ENCODE assay signal across 9 mouse cellular contexts in the genomic region with DNA sequence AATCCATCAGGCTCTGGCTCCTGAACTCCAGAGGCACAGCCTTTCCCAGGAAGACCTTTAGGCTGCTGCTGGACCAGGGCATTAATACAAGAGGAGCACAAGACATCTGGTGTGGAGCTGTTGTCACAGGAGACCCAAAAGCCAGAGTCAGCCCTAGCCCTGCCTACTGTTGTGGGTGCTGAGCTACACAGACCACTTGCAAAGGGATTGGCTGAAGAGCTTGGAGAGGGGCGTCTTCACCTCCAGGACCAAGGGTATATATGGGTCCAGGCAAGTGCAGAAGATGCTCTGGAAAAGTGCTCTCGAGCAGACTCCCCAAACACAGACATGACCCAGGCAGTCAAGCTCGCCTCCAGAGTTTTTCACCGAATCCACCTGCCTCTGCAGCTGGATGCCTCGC. TPM values are rescaled to one million over a fixed set of nuclear protein-coding genes. Genes with fewer than 3 reads are reported as not detected.
DNase-seq lines count a peak whose midpoint lies in the region; ATAC-seq lines count a peak whose summit lies in the region.
"Had no signal": no experiment of that assay in that cellular context is flagged by ENCODE, and none has a peak within 500 bp of the region (broad histone marks: within the 10 kb centered on the region; RNA-seq: fewer than 3 reads in every experiment).

A gene (plus strand): TSS at position 297 of the 400 bp plus-strand sequence.

- peak within 1 kb of the TSS; percentile 47 for H3K4me2 ChIP-seq in heart, embryonic 14.5 days (ENCODE audit: low read length)
- H3K4me2 ChIP-seq in midbrain, embryonic 11.5 days, result no peak within 1 kb of the TSS; the same call in 1 of the 2 replicates
- H3K4me2 ChIP-seq in midbrain, embryonic 14.5 days (ENCODE audit: low read length), result no peak within 1 kb of the TSS
- peak within 1 kb of the TSS; percentile 66 for H3K4me2 ChIP-seq in intestine, embryonic 15.5 days (replicated peaks)
- peak within 1 kb of the TSS; percentile 53 for H3K4me2 ChIP-seq in stomach, embryonic 15.5 days
- H3K4me2 ChIP-seq: neural tube, embryonic 13.5 days had no signal

- H3K4me3 ChIP-seq in heart, embryonic 14.5 days (ENCODE audit: control insufficient read depth in 1 of 2, insufficient read depth in 1 of 2, low read depth in 1 of 2, low read length in 2 of 2), result peak within 1 kb of the TSS in 1 of 2 experiments; percentile 12; a peak in 2 of 4 replicates
- peak within 1 kb of the TSS; percentile 0; the same call in 1 of the 2 replicates for H3K4me3 ChIP-seq in midbrain, embryonic 11.5 days (ENCODE audit: low read depth, low read length)
- H3K4me3 ChIP-seq in midbrain, embryonic 14.5 days (replicated peaks; ENCODE audit: low read depth, low read length), result no peak within 1 kb of the TSS
- peak within 1 kb of the TSS; percentile 26 for H3K4me3 ChIP-seq in intestine, embryonic 15.5 days (replicated peaks)
- peak within 1 kb of the TSS; percentile 26 for H3K4me3 ChIP-seq in stomach, embryonic 15.5 days (replicated peaks)
- H3K4me3 ChIP-seq: neural tube, embryonic 13.5 days had no signal

- intact Hi-C loops in heart, postnatal 14 days (cut with DNase I), result no loop called here

- no peak for ATAC-seq in heart, embryonic 14.5 days (ENCODE audit: insufficient number of reproducible peaks, insufficient read depth, low FRiP score, low read depth)
- no peak for ATAC-seq in midbrain, embryonic 11.5 days (ENCODE audit: low FRiP score)
- ATAC-seq in midbrain, embryonic 14.5 days (ENCODE audit: low FRiP score, low TSS enrichment), result no peak
- ATAC-seq in intestine, embryonic 15.5 days, result no peak
- ATAC-seq in stomach, embryonic 15.5 days (ENCODE audit: insufficient read depth, low FRiP score, low read depth), result no peak
- no peak for ATAC-seq in cerebellum, adult (ENCODE audit: insufficient number of reproducible peaks, low FRiP score, low TSS enrichment)

- H3K36me3 ChIP-seq in heart, embryonic 14.5 days (ENCODE audit: control insufficient read depth, insufficient read depth, low read length), result peaks cover 22% of the 10 kb centered on the region
- no peaks in the 10 kb centered on the region for H3K36me3 ChIP-seq in midbrain, embryonic 11.5 days (ENCODE audit: control insufficient read depth, insufficient read depth, low read length)
- peaks cover 5% of the 10 kb centered on the region; the same call in 1 of the 2 replicates for H3K36me3 ChIP-seq in midbrain, embryonic 14.5 days (ENCODE audit: control insufficient read depth, insufficient read depth, low read length)
- H3K36me3 ChIP-seq in intestine, embryonic 15.5 days, result 0 out of 2 replicates have a peak, but pooled peaks cover 2% of the 10 kb centered on the region
- peaks cover 9% of the 10 kb centered on the region for H3K36me3 ChIP-seq in stomach, embryonic 15.5 days

- H3K27ac ChIP-seq in heart, embryonic 14.5 days (replicated peaks in 1 of 2; ENCODE audit: control insufficient read depth in 1 of 2, insufficient read depth in 1 of 2, low read depth in 2 of 2, low read length in 2 of 2), result no peak within 1 kb of the TSS
- no peak within 1 kb of the TSS for H3K27ac ChIP-seq in midbrain, embryonic 11.5 days (ENCODE audit: low read depth, low read length)
- H3K27ac ChIP-seq in midbrain, embryonic 14.5 days (replicated peaks; ENCODE audit: low read depth, low read length), result no peak within 1 kb of the TSS
- no peak within 1 kb of the TSS for H3K27ac ChIP-seq in intestine, embryonic 15.5 days
- no peak within 1 kb of the TSS for H3K27ac ChIP-seq in stomach, embryonic 15.5 days
- H3K27ac ChIP-seq: neural tube, embryonic 13.5 days had no signal

- no peak for DNase-seq in heart, postnatal 14 days
- no peak for DNase-seq in midbrain, embryonic 11.5 days (ENCODE audit: low spot score, missing footprints)
- DNase-seq in midbrain, embryonic 14.5 days, result no peak
- DNase-seq in testis, postnatal 10 days (ENCODE audit: low spot score), result no peak

- H3K27me3 ChIP-seq in heart, embryonic 14.5 days (ENCODE audit: control insufficient read depth, insufficient read depth, low read length), result peaks cover 54% of the 10 kb centered on the region
- peaks cover 39% of the 10 kb centered on the region for H3K27me3 ChIP-seq in midbrain, embryonic 11.5 days (ENCODE audit: control insufficient read depth, insufficient read depth, low read length)
- peaks cover 41% of the 10 kb centered on the region for H3K27me3 ChIP-seq in midbrain, embryonic 14.5 days (ENCODE audit: control insufficient read depth, insufficient read depth, low read length)
- H3K27me3 ChIP-seq in intestine, embryonic 15.5 days (replicated peaks), result peaks cover 42% of the 10 kb centered on the region
- peaks cover 46% of the 10 kb centered on the region for H3K27me3 ChIP-seq in stomach, embryonic 15.5 days (replicated peaks)

- 34% methylated on average over 5 of the region's 5 CpGs for WGBS in heart, embryonic 14.5 days
- WGBS in midbrain, embryonic 11.5 days, result 29% methylated on average over 5 of the region's 5 CpGs
- WGBS in midbrain, embryonic 14.5 days, result 23% methylated on average over 5 of the region's 5 CpGs
- 31% methylated on average over 5 of the region's 5 CpGs for WGBS in intestine, embryonic 15.5 days
- 36% methylated on average over 5 of the region's 5 CpGs for WGBS in stomach, embryonic 15.5 days

- no peaks in the 10 kb centered on the region for H3K9me3 ChIP-seq in heart, embryonic 14.5 days (ENCODE audit: control insufficient read depth, low read length)
- no peaks in the 10 kb centered on the region for H3K9me3 ChIP-seq in midbrain, embryonic 11.5 days (ENCODE audit: control insufficient read depth, low read length)
- no peaks in the 10 kb centered on the region for H3K9me3 ChIP-seq in midbrain, embryonic 14.5 days (ENCODE audit: control insufficient read depth, low read length)
- no peaks in the 10 kb centered on the region for H3K9me3 ChIP-seq in intestine, embryonic 15.5 days
- H3K9me3 ChIP-seq in stomach, embryonic 15.5 days, result no peaks in the 10 kb centered on the region
- H3K9me3 ChIP-seq: neural tube, embryonic 13.5 days had no signal

- H3K9ac ChIP-seq in heart, embryonic 14.5 days (ENCODE audit: low read length), result no peak within 1 kb of the TSS
- H3K9ac ChIP-seq in midbrain, embryonic 11.5 days (ENCODE audit: low read length), result no peak within 1 kb of the TSS
- H3K9ac ChIP-seq in midbrain, embryonic 14.5 days (replicated peaks; ENCODE audit: low read length), result no peak within 1 kb of the TSS
- H3K9ac ChIP-seq in intestine, embryonic 15.5 days, result no peak within 1 kb of the TSS
- no peak within 1 kb of the TSS for H3K9ac ChIP-seq in stomach, embryonic 15.5 days
- H3K9ac ChIP-seq: neural tube, embryonic 13.5 days had no signal

- H3K4me1 ChIP-seq in heart, embryonic 14.5 days (ENCODE audit: control insufficient read depth in 2 of 2, insufficient read depth in 2 of 2, low read length in 2 of 2), result peaks cover 6 to 8% of the 10 kb centered on the region in 2 experiments; a peak in 3 of 4 replicates
- peaks cover 7% of the 10 kb centered on the region for H3K4me1 ChIP-seq in midbrain, embryonic 11.5 days (ENCODE audit: control insufficient read depth, insufficient read depth, low read length)
- H3K4me1 ChIP-seq in midbrain, embryonic 14.5 days (ENCODE audit: control insufficient read depth, insufficient read depth, low read length), result no peaks in the 10 kb centered on the region
- H3K4me1 ChIP-seq in intestine, embryonic 15.5 days (replicated peaks), result peaks cover 17% of the 10 kb centered on the region
- H3K4me1 ChIP-seq in stomach, embryonic 15.5 days, result peaks cover 14% of the 10 kb centered on the region

RNA-seq across cellular contexts. Expression of the gene that starts here (rescaled TPM):
- not detected in 2 replicates for polyA plus RNA-seq in heart, embryonic 14.5 days (2014; fragmentation: Nextera tagmentation; extraction: Ambion mirVana)
- under 1 TPM; 0.27 to 0.50 TPM for total RNA-seq in heart, postnatal 14 days (2021)
- not detected in 2 replicates for polyA plus RNA-seq in midbrain, embryonic 11.5 days (2014; fragmentation: Nextera tagmentation; extraction: Ambion mirVana)
- polyA plus RNA-seq in midbrain, embryonic 14.5 days (2014; fragmentation: Nextera tagmentation; extraction: Ambion mirVana), result not detected in 2 replicates
- 0.05 and 0.11 TPM in 2 replicates for polyA plus RNA-seq in intestine, embryonic 15.5 days (2015; fragmentation: Nextera tagmentation; extraction: Ambion mirVana)
- polyA plus RNA-seq in stomach, embryonic 15.5 days (2015; fragmentation: Nextera tagmentation; extraction: Ambion mirVana), result 0.17 and 0.32 TPM in 2 replicates

Comparison
In these comparisons a context has a peak if more than half of its experiments do, and no peak if none do; other contexts are left out.
1. H3K4me2 ChIP-seq: peak in heart, embryonic 14.5 days (single experiment), intestine, embryonic 15.5 days (single experiment) and stomach, embryonic 15.5 days (single experiment); none in midbrain, embryonic 11.5 days (single experiment) and midbrain, embryonic 14.5 days (single experiment).